Comparison of ENCODE assay signal across 17 mouse cellular contexts in genomic region chr9:61727651-61728050, GRCm38 (mm10).
DNase-seq lines count a peak whose midpoint lies in the region; TF ChIP-seq lines count a peak whose summit lies in the region.
"Had no signal": no experiment of that assay in that cellular context is flagged by ENCODE, and none has a peak within 500 bp of the region (broad histone marks: within the 10 kb centered on the region; RNA-seq: fewer than 3 reads in every experiment).

No protein-coding gene starts in this region.

- H3K4me1 ChIP-seq in lung, adult 2 months (ENCODE audit: control insufficient read depth, insufficient read depth, low read length), result no peaks in the 10 kb centered on the region
- H3K4me1 ChIP-seq: hindbrain, embryonic 10.5 days had no signal

- peak; percentile 29 to 38 for DNase-seq in left cerebral cortex, postnatal 14 days (ENCODE audit: low spot score in 2 of 2)
- DNase-seq in left cerebral cortex, postnatal 36 days (ENCODE audit: low spot score in 2 of 2), result no peak
- peak; percentile 25 for DNase-seq in lung, postnatal 14 days
- no peak for DNase-seq in lung, adult 2 months
- peak; percentile 20 for DNase-seq in R1 (ENCODE audit: low read depth, low spot score)
- peak; percentile 43 for DNase-seq in brain, embryonic 14.5 days (ENCODE audit: low read depth)
- no peak for DNase-seq in heart, adult 9 months (ENCODE audit: low spot score in 2 of 2)
- DNase-seq: adrenal gland, postnatal 10 days; cerebellum, adult 18-20 months; cerebellum, adult 9-11 months; cerebellum, postnatal 36 days; gastrocnemius, postnatal 10 days; heart, adult 18-20 months had no signal

- no peak overlapping the region for H3K4me3 ChIP-seq in lung, adult 2 months (replicated peaks; ENCODE audit: extremely low read depth, low read depth, low read length)
- H3K4me3 ChIP-seq: embryonic facial prominence, embryonic 13.5 days; forebrain, embryonic 12.5 days; heart, embryonic 15.5 days; hindbrain, embryonic 10.5 days had no signal

- no peak for TF ChIP-seq CTCF in lung, adult 2 months (IDR thresholded peaks at IDR 0.05; ENCODE audit: insufficient read depth, low read length)
- no peak for TF ChIP-seq CTCF in brain, embryonic 14.5 days (IDR thresholded peaks at IDR 0.05; ENCODE audit: borderline replicate concordance, extremely low read depth, insufficient read depth, insufficient read length)

- intact Hi-C loops in left cerebral cortex, postnatal 14 days (cut with DNase I), result no loop called here
- intact Hi-C loops in left cerebral cortex, postnatal 36 days (cut with DNase I), result no loop called here

- 68% methylated on average over 10 of the region's 10 CpGs for WGBS in lung, adult 2 months

- no peak for TF ChIP-seq POLR2A in lung, adult 2 months (IDR thresholded peaks at IDR 0.05; ENCODE audit: borderline replicate concordance, extremely low read depth, low read depth, low read length)
- TF ChIP-seq POLR2A in brain, embryonic 14.5 days (IDR thresholded peaks at IDR 0.05; ENCODE audit: borderline replicate concordance, extremely low read depth, insufficient read depth, insufficient read length, poor library complexity, severe bottlenecking), result no peak

Comparison
In these comparisons a context has a peak if more than half of its experiments do, and no peak if none do; other contexts are left out.
1. DNase-seq: peak in left cerebral cortex, postnatal 14 days (2 of 2), lung, postnatal 14 days (single experiment), R1 (single experiment) and brain, embryonic 14.5 days (single experiment); none in left cerebral cortex, postnatal 36 days (0 of 2), lung, adult 2 months (single experiment) and heart, adult 9 months (0 of 2).